Mouse (Mus musculus) heart, adult 18-20 months (tissue): ENCODE data around the gene Traip. TPM values are rescaled to one million over a fixed set of nuclear protein-coding genes. Genes with fewer than 3 reads are reported as not detected.
A peak's percentile ranks its signal among the peaks of the same experiment; 100 is the strongest.

Source experiments
- DNase-seq, 2 experiments: peaks; one replicate each; pipeline ENCODE4 v3.0.0; 2021 to 2022; ENCODE audit warnings: mixed read lengths in 1 of 2
- total RNA-seq, 2 experiments: library from RNA; stranded (reverse); gene quantifications; 2 replicates each; pipeline ENCODE4 v1.2.3; 2021

The Traip gene
- total RNA-seq, 2 experiments from 2014 or later = 0.35 to 1.0 TPM

DNA sequence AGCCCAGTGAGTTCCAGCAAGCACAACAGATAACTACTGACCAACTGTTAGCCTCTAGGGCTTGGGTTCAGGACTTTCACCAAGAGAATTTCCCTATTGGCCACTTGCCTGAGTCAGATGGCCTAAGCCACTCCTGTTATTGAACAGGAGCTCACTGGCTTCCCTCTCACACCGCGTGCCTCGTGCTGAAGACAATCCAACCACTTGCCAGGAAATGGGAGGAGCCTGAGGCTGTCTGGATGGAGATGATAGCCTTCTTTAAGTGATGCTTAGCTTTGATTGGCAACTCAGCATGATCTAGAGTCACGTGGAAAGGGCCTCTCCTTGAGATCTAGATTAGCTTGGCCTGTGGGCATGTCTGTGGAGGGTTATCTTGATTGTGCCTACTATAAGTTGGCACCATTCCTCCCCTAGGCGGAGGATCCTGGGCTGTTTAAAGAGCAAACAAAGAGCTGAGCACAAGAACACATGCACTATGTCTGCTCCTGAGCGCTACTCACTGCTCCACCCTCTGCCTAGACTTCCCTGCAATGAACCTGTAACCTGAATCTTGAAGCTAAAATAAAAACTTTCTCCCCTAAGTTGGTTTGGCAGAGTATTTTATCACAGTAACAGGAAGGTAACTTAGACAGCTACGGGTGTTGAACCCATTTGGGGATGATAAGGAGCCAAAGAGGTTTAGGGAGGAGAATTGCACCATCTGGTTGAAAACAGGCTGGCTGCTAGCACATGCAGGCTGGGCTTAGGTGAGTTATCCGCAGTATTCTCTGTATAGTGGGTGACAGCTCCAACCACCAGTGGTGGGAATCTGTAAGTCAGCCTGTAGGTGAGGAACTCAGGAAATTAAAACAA, 22.0 kb downstream of the Traip start:
- DNase-seq = peak in 1 of 2 experiments; percentile 80

DNA sequence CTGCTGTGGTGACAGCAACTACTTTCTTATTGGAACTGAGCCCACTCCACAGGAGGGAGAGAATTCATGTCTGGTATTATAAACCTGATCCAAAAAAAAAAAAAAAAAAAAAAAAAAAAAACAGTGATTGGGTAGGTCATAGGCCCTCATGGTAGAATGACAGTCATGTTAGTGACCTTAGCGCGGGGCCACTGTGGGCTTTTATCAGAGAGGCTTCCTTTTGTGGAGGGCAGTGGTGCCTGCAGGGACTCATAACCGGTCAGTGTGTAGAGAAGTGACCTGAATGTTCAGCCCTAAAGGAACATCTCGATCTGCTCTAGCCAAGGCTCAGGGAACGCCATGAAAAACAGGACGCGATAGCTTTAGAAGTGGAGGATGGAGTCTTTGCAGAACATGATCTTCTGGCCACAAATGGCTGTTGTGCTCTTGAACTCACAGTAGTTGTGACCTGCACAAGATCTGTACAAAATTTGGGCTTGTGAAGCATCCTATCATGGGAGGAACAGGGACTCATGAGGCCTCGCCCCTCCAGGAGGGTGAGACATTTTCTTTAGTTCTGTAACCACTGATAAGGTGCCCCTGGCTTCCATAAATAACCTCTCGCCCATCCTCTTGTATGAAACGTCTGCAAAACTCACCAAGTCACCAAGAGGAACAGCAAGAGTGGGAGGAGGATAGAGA, 24.7 kb downstream of the Traip start:
- DNase-seq = no peak

DNA sequence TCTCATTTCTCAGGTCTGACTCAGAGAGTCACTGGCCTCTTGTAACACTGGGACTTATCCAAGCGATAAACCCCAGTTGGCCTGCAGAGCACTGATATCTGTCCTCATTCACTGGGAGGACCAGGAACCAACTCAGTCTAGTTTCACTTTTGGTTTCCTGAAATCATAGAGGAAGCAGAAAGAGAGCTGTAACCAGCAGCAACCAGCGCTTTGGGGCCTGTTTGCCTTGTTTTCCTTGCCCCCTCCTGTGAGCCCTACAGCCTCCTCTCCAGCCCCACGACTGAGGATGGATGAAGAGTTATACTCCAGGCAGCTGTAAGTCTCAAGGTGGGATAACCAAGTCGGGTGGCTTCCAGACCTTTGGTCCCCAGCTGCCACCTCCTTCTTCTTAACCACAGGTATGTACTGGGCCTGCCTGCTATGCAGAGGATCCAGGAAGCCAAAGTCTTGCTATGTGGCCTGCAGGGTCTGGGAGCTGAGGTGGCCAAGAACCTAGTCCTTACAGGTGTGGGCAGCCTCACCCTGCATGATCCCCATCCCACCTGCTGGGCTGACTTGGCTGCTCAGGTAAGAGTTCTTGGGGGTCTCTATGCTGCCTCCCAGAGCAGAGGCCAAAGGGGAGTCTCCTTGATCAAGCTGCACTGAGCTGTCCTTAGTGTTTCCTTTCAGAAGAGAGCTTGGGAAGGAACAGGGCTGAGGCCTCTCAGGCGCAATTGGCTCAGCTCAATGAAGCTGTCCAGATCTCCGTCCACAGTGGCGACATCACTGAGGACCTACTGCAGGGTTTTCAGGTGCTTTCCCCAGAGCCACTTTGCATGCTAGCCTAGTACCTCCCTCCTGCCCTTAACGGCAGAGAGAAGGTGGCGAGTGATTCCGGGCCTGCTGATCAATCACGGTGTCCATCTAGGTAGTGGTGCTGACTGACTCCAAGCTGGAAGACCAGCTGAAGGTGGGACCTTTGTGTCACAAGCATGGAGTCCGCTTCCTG, 25.8 kb downstream of the Traip start, which contains the start of gene Uba7:
TSS of gene Uba7 (plus strand) at position 107 of the 988 bp plus-strand sequence.
- peak; percentile 74 to 84 for DNase-seq

DNA sequence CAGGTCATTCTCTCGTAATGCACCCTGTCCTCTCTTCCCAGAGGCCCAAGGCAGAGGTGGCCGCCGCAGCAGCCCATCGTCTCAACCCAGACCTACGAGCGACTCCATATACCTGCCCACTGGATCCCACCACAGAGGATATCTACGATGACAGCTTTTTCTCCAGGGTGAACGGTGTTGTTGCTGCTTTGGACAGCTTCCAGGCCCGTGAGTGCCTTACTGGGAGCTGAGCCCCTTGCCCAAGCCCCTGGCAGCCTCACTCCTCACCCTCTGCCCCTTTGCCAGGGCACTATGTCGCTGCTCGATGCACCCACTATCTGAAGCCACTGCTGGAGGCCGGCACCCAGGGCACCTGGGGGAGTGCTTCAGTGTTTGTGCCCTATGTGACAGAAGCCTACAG, 28.9 kb downstream of the Traip start:
- DNase-seq = no peak

DNA sequence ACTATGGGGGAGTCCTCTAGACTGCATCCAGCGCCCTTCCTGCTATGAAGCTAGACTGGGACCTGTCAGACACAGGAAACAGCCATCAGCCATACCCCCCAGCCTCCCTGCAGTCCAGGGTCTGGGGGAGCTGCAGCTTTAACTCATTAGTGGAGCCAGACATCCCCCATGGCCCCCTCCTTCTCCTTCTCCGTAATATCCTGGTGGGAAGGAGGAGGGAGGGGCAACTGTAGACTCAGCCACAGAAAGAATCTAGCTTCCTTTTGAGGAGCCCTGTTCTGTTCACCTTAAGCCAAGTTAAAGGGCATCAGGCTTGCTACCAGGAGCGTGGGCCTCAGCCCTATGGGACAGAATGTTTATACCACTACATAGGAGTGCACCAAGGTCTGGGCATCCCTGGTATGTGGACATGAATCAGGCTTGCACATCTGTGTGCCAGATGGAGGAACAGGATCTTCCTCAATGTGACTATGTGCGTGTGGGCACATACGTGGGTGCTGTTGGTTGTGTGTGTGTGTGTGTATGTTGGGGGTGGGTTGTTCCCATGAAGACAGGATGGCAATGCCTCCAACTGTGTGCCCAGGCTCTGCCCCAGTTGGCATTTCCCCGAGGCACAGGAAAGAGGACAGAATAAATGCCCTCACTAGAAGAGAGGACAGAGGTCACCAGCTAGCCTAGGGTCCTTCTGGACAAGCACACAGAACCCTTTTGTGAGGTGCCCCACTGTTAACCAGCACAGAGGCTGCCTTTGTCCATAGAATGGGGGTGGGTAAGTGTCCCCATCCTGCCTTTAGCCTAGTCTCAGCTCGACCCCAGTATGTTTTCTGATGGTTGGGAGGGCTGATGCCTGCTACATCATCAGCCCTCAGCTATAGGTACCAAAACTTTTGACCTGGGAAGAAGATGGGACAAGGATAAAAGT, 32.0 kb downstream of the Traip start:
- DNase-seq = peak in 1 of 2 experiments; percentile 40

- DNase-seq = peak; percentile 81 to 94
Measured at GRCm38 (mm10) chr9:107982681-107983346, 32.9 kb downstream of the Traip start, which contains the start of gene Gm20661. Gene Gm20661, plus strand, starts transcription at chr9:107983058.

DNA sequence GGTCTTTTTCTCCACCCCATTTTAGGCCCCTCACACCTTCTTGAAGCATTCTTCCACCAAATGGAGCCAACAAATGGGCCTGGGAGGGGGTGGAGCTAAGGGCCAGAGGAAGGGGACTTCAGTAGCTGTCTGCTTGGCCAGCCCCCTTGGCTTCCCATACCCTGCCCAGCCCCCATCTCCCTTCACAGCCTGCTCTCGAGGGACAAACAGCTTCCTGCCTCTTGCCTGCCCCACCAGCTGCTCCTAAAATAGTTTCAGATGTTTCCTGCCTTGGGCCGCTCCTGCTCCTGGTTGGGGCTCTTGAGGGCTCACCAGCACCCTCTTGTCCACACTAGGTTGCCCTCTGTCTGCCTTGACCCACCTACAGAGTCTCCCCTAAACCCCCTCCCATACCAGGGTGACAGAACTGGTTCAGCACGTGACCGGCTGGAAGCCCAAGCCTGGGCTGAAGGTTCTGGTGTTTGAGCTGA, 33.5 kb downstream of the Traip start:
- DNase-seq = peak; percentile 90 to 96

DNA sequence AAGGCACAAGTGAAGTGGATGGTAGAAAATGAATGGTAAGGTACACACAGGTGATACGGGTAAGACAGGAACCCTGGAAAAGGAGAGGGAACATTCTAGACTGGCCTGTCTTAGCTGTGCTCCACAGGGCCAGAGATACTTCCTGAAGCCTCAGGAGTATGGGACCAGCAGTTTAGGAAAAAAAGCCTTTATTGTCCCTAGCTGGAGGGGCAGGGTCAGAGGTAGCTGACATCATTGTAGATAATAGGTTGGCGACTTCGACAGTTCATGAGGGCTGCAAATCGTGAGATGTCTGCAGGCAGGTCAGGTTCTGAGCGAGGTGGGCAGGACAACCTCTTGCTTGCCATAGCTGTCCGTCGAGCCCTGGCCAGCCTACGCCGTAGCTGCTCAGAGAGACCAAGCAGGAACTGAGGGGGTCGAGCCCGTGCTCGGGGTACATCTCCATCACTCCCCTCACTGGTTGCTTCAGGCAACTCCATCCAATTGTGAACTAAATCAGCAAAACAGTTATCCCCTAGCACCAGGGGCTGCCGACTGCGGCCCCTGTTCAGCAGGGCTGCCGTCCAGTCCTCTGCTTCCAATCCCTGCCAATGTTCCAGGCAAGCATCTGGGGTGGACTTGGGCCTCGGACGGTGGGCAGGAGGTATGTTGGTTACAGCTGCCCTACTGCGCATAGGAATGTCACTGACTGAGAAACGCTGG, 34.3 kb downstream of the Traip start:
- DNase-seq = peak; percentile 27 to 51

GRCm38 (mm10) chr9:107984754-107985055, 34.8 kb downstream of the Traip start:
- DNase-seq = peak in 1 of 2 experiments; percentile 50

DNA sequence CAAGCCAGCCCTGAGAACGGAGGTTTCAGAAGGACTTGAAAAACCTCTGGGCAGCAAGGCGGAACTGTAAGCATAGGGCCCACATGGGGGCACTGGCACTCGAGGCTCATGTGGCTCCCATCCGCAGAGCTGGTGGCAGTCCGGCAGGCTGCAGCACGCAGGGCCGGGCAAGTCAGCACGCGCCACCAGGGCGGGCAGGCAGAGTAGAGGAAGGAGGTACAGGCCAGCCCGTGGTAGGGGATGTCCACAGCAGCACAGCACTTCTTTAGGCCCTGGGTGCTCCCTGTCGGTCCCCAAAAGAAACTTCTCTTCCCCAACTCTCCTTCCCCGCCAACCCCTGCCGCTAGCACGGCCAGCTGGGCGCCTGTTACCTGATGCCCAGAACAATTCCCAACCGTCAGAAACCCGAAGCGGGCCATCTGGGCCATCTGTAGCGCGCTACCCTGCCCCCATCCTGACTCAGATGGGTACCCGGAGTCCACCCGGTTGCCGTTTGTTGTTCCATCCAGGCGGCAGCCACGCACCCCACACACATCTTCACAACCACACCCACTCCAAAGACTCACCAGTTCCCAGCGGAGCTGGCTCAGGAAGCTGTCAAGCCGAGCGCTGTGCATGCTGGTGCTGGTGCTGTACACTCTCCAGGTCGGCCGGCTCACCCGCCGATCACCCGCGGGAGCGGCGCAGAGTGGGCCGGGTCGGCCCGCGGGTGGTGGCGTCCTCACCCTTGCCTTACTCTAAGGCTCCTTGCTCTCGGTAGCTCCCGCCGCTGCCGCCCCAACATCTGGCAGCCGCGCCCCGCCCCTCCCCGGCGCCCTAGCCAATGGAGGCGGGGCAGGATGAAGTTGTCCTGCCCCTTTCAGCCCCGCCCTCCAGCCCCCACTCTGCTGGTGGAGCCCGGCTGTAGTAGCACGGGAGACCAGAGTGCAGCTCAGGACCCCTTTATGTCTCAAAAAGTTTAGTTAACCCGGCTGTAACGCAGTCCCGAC, 35.5 kb downstream of the Traip start, which contains the start of gene Inka1:
TSS of gene Inka1 (minus strand) at position 749 of the 989 bp plus-strand sequence.
- DNase-seq = peak; percentile 93 to 95

GRCm38 (mm10) chr9:107986376-107986775, 36.4 kb downstream of the Traip start:
- DNase-seq = peak; percentile 90 to 91

DNA sequence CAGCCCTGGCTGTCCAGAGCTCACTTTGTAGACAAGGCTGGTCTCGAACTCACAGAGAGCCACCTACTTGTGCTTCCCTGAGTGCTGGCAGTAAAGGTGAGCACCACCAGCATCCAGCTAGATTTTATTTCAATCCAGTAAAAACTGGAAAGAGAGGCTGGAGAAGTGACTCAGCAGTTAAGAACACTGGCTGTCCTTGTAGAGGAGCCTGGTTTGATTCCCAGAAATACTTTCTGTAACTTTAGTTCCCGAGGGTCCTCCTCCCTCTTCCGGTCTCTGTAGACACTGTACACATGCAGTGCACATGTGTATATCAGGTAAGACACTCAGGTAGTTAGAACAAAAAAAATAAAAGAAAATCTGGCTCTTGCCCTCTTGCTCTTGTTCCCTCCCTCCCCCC, 38.0 kb downstream of the Traip start:
- peak in 1 of 2 experiments; percentile 28 for DNase-seq

DNA sequence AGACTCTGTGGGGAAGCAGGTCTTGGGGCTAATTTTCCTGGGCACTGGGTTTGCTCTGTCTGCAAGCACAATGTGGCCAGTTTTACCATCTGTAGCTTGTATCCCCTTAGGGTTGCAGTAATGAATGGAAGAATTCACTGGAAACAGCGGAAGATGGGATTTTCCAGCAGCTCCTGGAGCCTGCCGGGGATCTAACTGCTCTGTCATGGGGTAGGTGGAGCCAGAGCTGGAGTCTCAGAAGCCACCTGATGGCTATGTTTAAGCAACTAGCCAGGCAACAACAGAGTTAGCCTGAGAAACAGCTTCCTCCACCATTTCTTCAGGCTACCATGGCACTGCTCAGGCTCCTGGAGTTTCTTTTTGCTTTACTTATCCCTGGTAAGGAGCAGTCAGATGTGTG, 42.3 kb downstream of the Traip start, which contains the start of gene Cdhr4:
TSS of gene Cdhr4 (plus strand) at position 301 of the 400 bp plus-strand sequence.
- DNase-seq = no peak

DNA sequence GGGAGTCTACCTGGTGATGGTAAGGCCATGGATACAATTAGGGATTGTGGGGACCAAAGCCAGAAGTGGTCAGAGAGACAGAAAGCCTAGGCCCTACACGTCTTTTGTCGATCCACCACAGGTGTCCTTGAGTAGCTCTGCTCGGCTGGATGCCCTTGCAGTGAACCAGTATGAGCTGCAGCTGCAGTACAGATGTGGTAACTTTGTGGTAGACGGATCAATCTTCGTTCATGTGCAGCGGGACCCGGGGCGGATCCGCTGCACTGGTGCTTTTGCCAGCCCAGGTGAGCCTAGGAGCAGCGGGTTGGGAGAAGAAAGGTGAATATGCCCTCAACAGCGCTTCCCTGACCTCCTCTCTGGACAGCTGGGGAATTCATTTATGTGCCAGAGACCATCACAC, 43.1 kb downstream of the Traip start:
- no peak for DNase-seq

- no peak for DNase-seq
Measured at GRCm38 (mm10) chr9:107994464-107994863, 44.5 kb downstream of the Traip start.

- no peak for DNase-seq
Measured at GRCm38 (mm10) chr9:107995513-107995912, 45.6 kb downstream of the Traip start.

- DNase-seq = no peak
Measured at GRCm38 (mm10) chr9:107996049-107996448, 46.1 kb downstream of the Traip start, which contains the start of gene Gm20662. Gene Gm20662, plus strand, starts transcription at chr9:107996349.
